Mouse (Mus musculus): ENCODE results near the gene Slc5a9. TPM values are rescaled to one million over a fixed set of nuclear protein-coding genes. Genes with fewer than 3 reads are reported as not detected.

Gene Slc5a9
- polyA plus RNA-seq, 1 experiment from 2014 or later = 2.3 TPM

Other genes with a start within 250 kb of the Slc5a9 start
- gene Spata6, start 182.9 kb downstream of the Slc5a9 start, polyA plus RNA-seq (2014; fragmentation: Nextera tagmentation; extraction: Ambion mirVana) = 25.3 and 26.2 TPM in 2 replicates
- 0.15 TPM in 1 of 2 replicates, not detected in the other for gene Skint8, start 16.5 kb upstream of the Slc5a9 start, polyA plus RNA-seq (2014; fragmentation: Nextera tagmentation; extraction: Ambion mirVana)
- gene Skint7, start 70.0 kb upstream of the Slc5a9 start, polyA plus RNA-seq (2014; fragmentation: Nextera tagmentation; extraction: Ambion mirVana) = not detected in 2 replicates
- gene Skint1, start 103.4 kb upstream of the Slc5a9 start, polyA plus RNA-seq (2014; fragmentation: Nextera tagmentation; extraction: Ambion mirVana) = not detected in 2 replicates
- 0.08 TPM in 1 of 2 replicates, not detected in the other for gene Skint4, start 169.1 kb upstream of the Slc5a9 start, polyA plus RNA-seq (2014; fragmentation: Nextera tagmentation; extraction: Ambion mirVana)

Measured in embryonic facial prominence, embryonic 14.5 days (tissue).